Comparison of ENCODE assay signal across 8 mouse cellular contexts in the genomic region with DNA sequence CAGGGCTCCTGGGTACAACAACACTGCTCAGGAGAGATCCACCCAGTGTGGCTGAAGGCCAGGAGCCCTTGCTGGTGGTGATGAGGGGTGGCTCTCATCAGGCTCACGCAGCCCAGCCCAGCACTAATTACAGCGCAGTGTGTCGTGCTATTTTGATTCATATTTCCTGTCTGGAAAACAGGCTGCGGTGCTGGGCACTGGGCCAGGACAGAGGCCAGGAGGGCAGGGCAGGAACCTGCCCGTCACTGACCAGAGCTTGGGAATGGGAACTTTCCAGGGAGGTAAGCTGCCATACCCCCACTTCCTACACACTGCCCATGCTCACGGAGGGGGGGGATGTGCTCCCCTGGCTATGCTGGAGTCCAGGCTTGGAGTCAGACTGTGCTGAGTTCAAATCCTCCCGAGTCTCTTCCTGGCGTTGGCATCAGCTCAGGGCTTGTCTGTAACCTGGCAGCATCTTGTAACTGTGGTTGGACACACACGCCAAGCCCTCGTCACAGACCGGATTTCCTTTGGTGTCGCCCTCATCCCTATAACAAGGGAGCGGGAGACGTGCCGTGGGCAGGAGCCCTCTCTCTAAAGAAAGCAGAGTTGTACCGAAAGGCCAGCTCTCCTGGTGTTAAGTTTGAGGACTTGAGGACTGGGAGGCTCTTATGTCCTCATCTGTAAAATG.
DNase-seq lines count a peak whose midpoint lies in the region; ATAC-seq lines count a peak whose summit lies in the region.

No protein-coding gene starts in this region.

- no peak for ATAC-seq in liver, embryonic 12.5 days
- ATAC-seq in kidney, embryonic 16.5 days (ENCODE audit: low FRiP score, low TSS enrichment) = peak; percentile 81
- peak; percentile 40; the same call in 1 of the 2 replicates for ATAC-seq in stomach, embryonic 14.5 days (ENCODE audit: insufficient number of reproducible peaks, insufficient read depth, low FRiP score, low read depth)
- ATAC-seq in inflammation-experienced regulatory T-cells, adult 6 months = no peak

- H3K27me3 ChIP-seq in liver, embryonic 12.5 days (replicated peaks) = no peaks in the 10 kb centered on the region
- H3K27me3 ChIP-seq in kidney, embryonic 16.5 days (ENCODE audit: insufficient read depth, low read length) = no peaks in the 10 kb centered on the region
- H3K27me3 ChIP-seq in stomach, embryonic 14.5 days (ENCODE audit: control insufficient read depth, insufficient read depth, low read length) = no peaks in the 10 kb centered on the region

- no peaks in the 10 kb centered on the region for H3K9me3 ChIP-seq in liver, embryonic 12.5 days (replicated peaks)
- H3K9me3 ChIP-seq in kidney, embryonic 16.5 days (ENCODE audit: low read length) = no peaks in the 10 kb centered on the region
- no peaks in the 10 kb centered on the region for H3K9me3 ChIP-seq in stomach, embryonic 14.5 days (ENCODE audit: control insufficient read depth, low read depth, low read length)

- H3K4me2 ChIP-seq in liver, embryonic 12.5 days = no peak overlapping the region
- H3K4me2 ChIP-seq in kidney, embryonic 16.5 days (replicated peaks; ENCODE audit: low read depth, low read length) = no peak overlapping the region
- no peak overlapping the region for H3K4me2 ChIP-seq in stomach, embryonic 14.5 days (replicated peaks; ENCODE audit: low read depth, low read length)

- WGBS in liver, embryonic 12.5 days (ENCODE audit: insufficient replicate concordance) = 63% methylated on average over 16 of the region's 16 CpGs
- WGBS in kidney, embryonic 16.5 days = 55% methylated on average over 16 of the region's 16 CpGs
- 64% methylated on average over 16 of the region's 16 CpGs for WGBS in stomach, embryonic 14.5 days

- H3K4me3 ChIP-seq in liver, embryonic 12.5 days = no peak overlapping the region
- H3K4me3 ChIP-seq in kidney, embryonic 16.5 days (ENCODE audit: low read length) = no peak overlapping the region
- H3K4me3 ChIP-seq in stomach, embryonic 14.5 days (ENCODE audit: low read depth, low read length) = no peak overlapping the region

- no peaks in the 10 kb centered on the region for H3K4me1 ChIP-seq in liver, embryonic 12.5 days
- peaks cover 16% of the 10 kb centered on the region; the same call in 1 of the 2 replicates for H3K4me1 ChIP-seq in kidney, embryonic 16.5 days (ENCODE audit: insufficient read depth, low read length)
- no peaks in the 10 kb centered on the region for H3K4me1 ChIP-seq in stomach, embryonic 14.5 days (ENCODE audit: control insufficient read depth, insufficient read depth, low read length)

- H3K36me3 ChIP-seq in liver, embryonic 12.5 days = no peaks in the 10 kb centered on the region
- no peaks in the 10 kb centered on the region for H3K36me3 ChIP-seq in kidney, embryonic 16.5 days (ENCODE audit: insufficient read depth, low read length)
- H3K36me3 ChIP-seq in stomach, embryonic 14.5 days (ENCODE audit: control insufficient read depth, insufficient read depth, low read length) = no peaks in the 10 kb centered on the region

- no peak overlapping the region for H3K27ac ChIP-seq in liver, embryonic 12.5 days
- H3K27ac ChIP-seq in kidney, embryonic 16.5 days (ENCODE audit: low read length) = 0 out of 2 replicates have a peak overlapping the region, but pooled peaks have one; percentile 7
- H3K27ac ChIP-seq in stomach, embryonic 14.5 days (ENCODE audit: low read length) = no peak overlapping the region

- H3K9ac ChIP-seq in liver, embryonic 12.5 days = no peak overlapping the region
- H3K9ac ChIP-seq in kidney, embryonic 16.5 days (replicated peaks; ENCODE audit: low read length) = no peak overlapping the region
- H3K9ac ChIP-seq in stomach, embryonic 14.5 days (replicated peaks; ENCODE audit: low read depth, low read length) = no peak overlapping the region

- DNase-seq in liver = peak; percentile 46
- DNase-seq in heart, adult 8-10 months (ENCODE audit: low spot score) = peak; percentile 73
- DNase-seq in right cerebral cortex, postnatal 14 days = no peak
- DNase-seq in spleen, postnatal 14 days (ENCODE audit: low spot score in 2 of 2) = no peak

Comparison
In these comparisons a context has a peak if more than half of its experiments do, and no peak if none do; other contexts are left out.
1. DNase-seq: peak in liver (single experiment) and heart, adult 8-10 months (single experiment); none in right cerebral cortex, postnatal 14 days (single experiment) and spleen, postnatal 14 days (0 of 2).
2. ATAC-seq: peak in kidney, embryonic 16.5 days (single experiment) and stomach, embryonic 14.5 days (single experiment); none in liver, embryonic 12.5 days (single experiment) and inflammation-experienced regulatory T-cells, adult 6 months (single experiment).